Mouse (Mus musculus): ENCODE data around the gene Insr. TPM values are rescaled to one million over a fixed set of nuclear protein-coding genes. Genes with fewer than 3 reads are reported as not detected.

Gene Insr
- polyA plus RNA-seq, 1 experiment from 2014 or later = 40.2 TPM

Small RNAs within 50 kb of the gene (microRNA-seq; reads per million reads assigned to microRNA genes)
- gene Gm25775 = not detected

Other genes starting within 250 kb of the Insr start
- 0.11 TPM in 1 of 2 replicates, not detected in the other for gene A430078G23Rik, start 73.8 kb upstream of the Insr start, polyA plus RNA-seq (2015; fragmentation: Nextera tagmentation; extraction: Ambion mirVana)
- gene Arhgef18, start 113.4 kb upstream of the Insr start, polyA plus RNA-seq (2015; fragmentation: Nextera tagmentation; extraction: Ambion mirVana) = 8.4 and 10.4 TPM in 2 replicates
- gene Pex11g, start 188.1 kb upstream of the Insr start, polyA plus RNA-seq (2015; fragmentation: Nextera tagmentation; extraction: Ambion mirVana) = 4.5 and 6.3 TPM in 2 replicates
- not detected in 2 replicates for gene Tex45, start 191.2 kb upstream of the Insr start, polyA plus RNA-seq (2015; fragmentation: Nextera tagmentation; extraction: Ambion mirVana)
- 57.0 and 57.8 TPM in 2 replicates for gene Zfp358, start 213.5 kb upstream of the Insr start, polyA plus RNA-seq (2015; fragmentation: Nextera tagmentation; extraction: Ambion mirVana)
- gene Mcoln1, start 220.8 kb upstream of the Insr start, polyA plus RNA-seq (2015; fragmentation: Nextera tagmentation; extraction: Ambion mirVana) = 54.3 and 54.7 TPM in 2 replicates
- 23.5 and 25.4 TPM in 2 replicates for gene Pnpla6, start 235.8 kb upstream of the Insr start, polyA plus RNA-seq (2015; fragmentation: Nextera tagmentation; extraction: Ambion mirVana)

All from limb, embryonic 13.5 days (tissue).